Mouse (Mus musculus) ovary, adult 18-20 months (tissue): Measurements from ENCODE around the gene Fam187b.

Experiments
- DNase-seq: peaks from one replicate; pipeline ENCODE4 v3.0.0; 2022; ENCODE audit warnings: low spot score, mixed read lengths

Gene Fam187b

GRCm38 (mm10) chr7:31008889-31009288 lies 35.3 kb downstream of the Fam187b start:
- DNase-seq = no peak

- no peak for DNase-seq
These were observed 39.4 kb downstream of the Fam187b start for GRCm38 (mm10) chr7:31012971-31013370.

- DNase-seq = no peak
These were observed 43.7 kb downstream of the Fam187b start for GRCm38 (mm10) chr7:31017104-31017901.

- no peak for DNase-seq
These were observed 55.0 kb downstream of the Fam187b start for GRCm38 (mm10) chr7:31028609-31029008.

- DNase-seq = no peak
These were observed 57.1 kb downstream of the Fam187b start for GRCm38 (mm10) chr7:31030717-31031116.

- no peak for DNase-seq
These were observed 58.1 kb downstream of the Fam187b start for GRCm38 (mm10) chr7:31031731-31032130.

- DNase-seq = no peak
These were observed 60.0 kb downstream of the Fam187b start for GRCm38 (mm10) chr7:31033409-31034165.

GRCm38 (mm10) chr7:31034789-31035188 lies 61.2 kb downstream of the Fam187b start:
- no peak for DNase-seq

GRCm38 (mm10) chr7:31035291-31035690 lies 61.7 kb downstream of the Fam187b start:
- DNase-seq = no peak

- no peak for DNase-seq
These were observed 63.3 kb downstream of the Fam187b start for GRCm38 (mm10) chr7:31036917-31037316.

GRCm38 (mm10) chr7:31037675-31038074 lies 64.1 kb downstream of the Fam187b start:
- DNase-seq = no peak

GRCm38 (mm10) chr7:31039011-31039410 lies 65.4 kb downstream of the Fam187b start:
- DNase-seq = no peak
